Mouse (Mus musculus) heart, embryonic 11.5 days (tissue): ENCODE measurements around the gene Las1l. TPM values are rescaled to one million over a fixed set of nuclear protein-coding genes. Genes with fewer than 3 reads are reported as not detected.
A peak's percentile ranks its signal among the peaks of the same experiment; 100 is the strongest.

Experiments
- ATAC-seq: fragments of 200-750 bp; cut with Nextera tagmentation; replicated peaks from 2 replicates; pipeline ENCODE4 v1.8.0; 2017; ENCODE audit warnings: moderate library complexity; ENCODE audit not compliant: insufficient number of reproducible peaks, low FRiP score, low TSS enrichment
- H3K27ac ChIP-seq: fragments of 300-500 bp; sonication (generic); 2 replicates; pipeline ENCODE4 v1.5.1; 2014; ENCODE audit warnings: mild to moderate bottlenecking, low read depth, low read length
- H3K27me3 ChIP-seq: fragments of 300-500 bp; sonication (generic); 2 replicates; pipeline ENCODE4 v1.6.1; 2014; ENCODE audit warnings: mild to moderate bottlenecking, low read length, mixed read lengths; ENCODE audit not compliant: control insufficient read depth, insufficient read depth
- H3K36me3 ChIP-seq: fragments of 300-500 bp; sonication (generic); 2 replicates; pipeline ENCODE4 v1.6.1; 2014; ENCODE audit warnings: mild to moderate bottlenecking, low read length, moderate library complexity, mixed read lengths; ENCODE audit not compliant: control insufficient read depth, insufficient read depth
- H3K4me1 ChIP-seq: fragments of 300-500 bp; sonication (generic); 2 replicates; pipeline ENCODE4 v1.6.1; 2014; ENCODE audit warnings: low read length; ENCODE audit not compliant: control insufficient read depth, insufficient read depth
- H3K4me2 ChIP-seq: fragments of 300-500 bp; sonication (generic); 2 replicates; pipeline ENCODE4 v1.6.1; 2014; ENCODE audit warnings: mild to moderate bottlenecking, moderate library complexity
- H3K4me3 ChIP-seq: fragments of 300-500 bp; sonication (generic); 2 replicates; pipeline ENCODE4 v1.5.1; 2014; ENCODE audit warnings: low read depth, low read length
- H3K9ac ChIP-seq: fragments of 300-500 bp; sonication (generic); 2 replicates; pipeline ENCODE4 v1.6.1; 2014; ENCODE audit warnings: mild to moderate bottlenecking, low read depth, low read length, moderate library complexity
- H3K9me3 ChIP-seq: fragments of 300-500 bp; sonication (generic); replicated peaks from 2 replicates; pipeline ENCODE4 v1.6.1; 2016; ENCODE audit warnings: low read length; ENCODE audit not compliant: control insufficient read depth
- WGBS: fragments of 180-500 bp; shearing (Covaris S2); extraction: QIAGEN DNeasy Blood & Tissue Kit; methylation state at CpG from one replicate; pipeline ENCODE4 v1.1.7; 2014; ENCODE audit not compliant: insufficient replicate concordance; 5-methylcytosine and 5-hydroxymethylcytosine counted together
- polyA plus RNA-seq: library from polyadenylated mRNA; unstranded; fragments of >200 nt; fragmentation: Nextera tagmentation; extraction: Ambion mirVana; gene quantifications from 2 replicates; pipeline ENCODE4 v1.2.1, GENCODE M21; 2014

Las1l gene
- 34.2 and 45.8 TPM in 2 replicates for polyA plus RNA-seq

- H3K27me3 ChIP-seq, result no peaks in the 10 kb centered on the region
- H3K4me2 ChIP-seq, result peak within 1 kb of the TSS; percentile 58
- no peaks in the 10 kb centered on the region for H3K9me3 ChIP-seq
- no peaks in the 10 kb centered on the region for H3K36me3 ChIP-seq
- H3K27ac ChIP-seq, result peak within 1 kb of the TSS; percentile 15; the same call in 1 of the 2 replicates
- peak within 1 kb of the TSS; percentile 59 for H3K4me3 ChIP-seq
- H3K4me1 ChIP-seq, result no peaks in the 10 kb centered on the region
- 20% methylated on average over 42 of the region's 42 CpGs for WGBS
- peak within 1 kb of the TSS; percentile 72 for H3K9ac ChIP-seq
- ATAC-seq, result peak; percentile 99
Observed at GRCm38 (mm10) chrX:95956497-95957293, at the start of gene Las1l. Gene Las1l (minus strand): TSS chrX:95956962.

GRCm38 (mm10) chrX:96006395-96006794, 49.6 kb upstream of the Las1l start:
- Histone ChIP-seq H3K4me3 (no peak overlapping the region), H3K4me1 (no peaks in the 10 kb centered on the region), H3K27me3 (no peaks in the 10 kb centered on the region), H3K4me2 (no peak overlapping the region), H3K36me3 (no peaks in the 10 kb centered on the region), H3K9ac (no peak overlapping the region), H3K9me3 (no peaks in the 10 kb centered on the region), H3K27ac (no peak overlapping the region)
- 60% methylated on average over 6 of the region's 6 CpGs for WGBS
- ATAC-seq, result no peak

GRCm38 (mm10) chrX:95999601-96000000, 42.8 kb upstream of the Las1l start:
- no peak overlapping the region for H3K4me2 ChIP-seq
- no peaks in the 10 kb centered on the region for H3K4me1 ChIP-seq
- H3K27ac ChIP-seq, result no peak overlapping the region
- H3K36me3 ChIP-seq, result no peaks in the 10 kb centered on the region
- H3K9me3 ChIP-seq, result no peaks in the 10 kb centered on the region
- no peaks in the 10 kb centered on the region for H3K27me3 ChIP-seq
- no peak overlapping the region for H3K4me3 ChIP-seq
- ATAC-seq, result no peak
- whole genome bisulfite sequencing, result 68% methylated on average over 6 of the region's 6 CpGs
- H3K9ac ChIP-seq, result no peak overlapping the region

- H3K36me3 ChIP-seq, result no peaks in the 10 kb centered on the region
- no peak overlapping the region for H3K4me2 ChIP-seq
- no peak for ATAC-seq
- no peaks in the 10 kb centered on the region for H3K9me3 ChIP-seq
- no peaks in the 10 kb centered on the region for H3K4me1 ChIP-seq
- no peak overlapping the region for H3K9ac ChIP-seq
- H3K27me3 ChIP-seq, result no peaks in the 10 kb centered on the region
- WGBS, result 57% methylated on average over 3 of the region's 3 CpGs
- H3K27ac ChIP-seq, result no peak overlapping the region
- no peak overlapping the region for H3K4me3 ChIP-seq
Observed at GRCm38 (mm10) chrX:95993206-95993605, 36.4 kb upstream of the Las1l start.

- no peaks in the 10 kb centered on the region for H3K36me3 ChIP-seq
- no peak overlapping the region for H3K27ac ChIP-seq
- H3K4me2 ChIP-seq, result no peak overlapping the region
- no peak for ATAC-seq
- no peak overlapping the region for H3K9ac ChIP-seq
- no peaks in the 10 kb centered on the region for H3K9me3 ChIP-seq
- 94% methylated on average over 9 of the region's 9 CpGs for WGBS
- H3K4me3 ChIP-seq, result no peak overlapping the region
- no peaks in the 10 kb centered on the region for H3K27me3 ChIP-seq
- no peaks in the 10 kb centered on the region for H3K4me1 ChIP-seq
Observed at GRCm38 (mm10) chrX:95969936-95970335, 13.2 kb upstream of the Las1l start.

GRCm38 (mm10) chrX:95969116-95969515, 12.4 kb upstream of the Las1l start:
- no peaks in the 10 kb centered on the region for H3K36me3 ChIP-seq
- no peaks in the 10 kb centered on the region for H3K9me3 ChIP-seq
- ATAC-seq, result no peak
- WGBS, result 41% methylated on average over 6 of the region's 6 CpGs
- no peak overlapping the region for H3K9ac ChIP-seq
- no peaks in the 10 kb centered on the region for H3K27me3 ChIP-seq
- no peak overlapping the region for H3K4me3 ChIP-seq
- H3K4me1 ChIP-seq, result no peaks in the 10 kb centered on the region
- no peak overlapping the region for H3K27ac ChIP-seq
- no peak overlapping the region for H3K4me2 ChIP-seq

GRCm38 (mm10) chrX:95968594-95968965, 11.8 kb upstream of the Las1l start:
- Histone ChIP-seq H3K27me3 (no peaks in the 10 kb centered on the region), H3K9me3 (no peaks in the 10 kb centered on the region), H3K4me2 (peak overlapping the region; percentile 71), H3K9ac (peak overlapping the region; percentile 63; the same call in 1 of the 2 replicates), H3K27ac (peak overlapping the region; percentile 73), H3K4me3 (peak overlapping the region; percentile 42), H3K4me1 (no peaks in the 10 kb centered on the region), H3K36me3 (no peaks in the 10 kb centered on the region)
- peak; percentile 93 for ATAC-seq
- 19% methylated on average over 6 of the region's 6 CpGs for WGBS

- Histone ChIP-seq H3K4me1 (no peaks in the 10 kb centered on the region), H3K4me3 (peak overlapping the region; percentile 42), H3K9me3 (no peaks in the 10 kb centered on the region), H3K27me3 (no peaks in the 10 kb centered on the region), H3K9ac (peak overlapping the region; percentile 63; the same call in 1 of the 2 replicates), H3K4me2 (peak overlapping the region; percentile 71), H3K27ac (peak overlapping the region; percentile 73), H3K36me3 (no peaks in the 10 kb centered on the region)
- peak; percentile 84 for ATAC-seq
- 21% methylated on average over 28 of the region's 28 CpGs for WGBS
Observed at GRCm38 (mm10) chrX:95967847-95968593, 11.3 kb upstream of the Las1l start.
